Mouse (Mus musculus) gastrocnemius, adult 8-10 months (tissue): Measurements from ENCODE around the gene Il31. TPM values are rescaled to one million over a fixed set of nuclear protein-coding genes. Genes with fewer than 3 reads are reported as not detected.

Experiments used
- DNase-seq, 2 experiments: peaks; one replicate each; pipeline ENCODE4 v3.0.0; 2022; ENCODE audit warnings: low spot score in 2 of 2
- microRNA-seq: library from miRNA; unstranded; fragments of <30 nt; microRNA quantifications from one replicate; pipeline ENCODE4 v1.2.0, GENCODE M21; 2022
- total RNA-seq, 4 experiments: library from RNA; stranded (reverse); gene quantifications; 2 replicates each; pipeline ENCODE4 v1.2.4; 2022

The Il31 gene
- total RNA-seq, 4 experiments from 2014 or later = not detected

DNA sequence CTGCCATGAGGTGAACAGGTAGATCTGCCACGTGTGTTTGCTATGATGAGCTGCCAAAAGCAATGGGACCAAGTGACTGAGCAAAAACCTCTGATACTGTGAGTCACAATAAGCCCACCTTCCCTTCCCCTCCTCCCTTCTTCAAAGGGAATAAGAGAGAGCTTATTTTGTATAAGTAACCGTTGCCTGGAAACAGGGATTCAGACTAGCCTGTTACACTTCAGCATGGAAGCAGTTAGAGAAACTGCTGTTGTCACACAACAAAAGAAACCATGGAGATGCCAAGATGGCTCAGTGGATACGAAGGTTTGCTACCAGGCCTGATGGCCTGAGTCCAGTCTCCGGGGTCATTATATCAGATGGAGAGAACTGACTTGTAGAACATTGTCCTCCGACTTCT lies 15.5 kb downstream of the Il31 start:
- no peak for DNase-seq

DNA sequence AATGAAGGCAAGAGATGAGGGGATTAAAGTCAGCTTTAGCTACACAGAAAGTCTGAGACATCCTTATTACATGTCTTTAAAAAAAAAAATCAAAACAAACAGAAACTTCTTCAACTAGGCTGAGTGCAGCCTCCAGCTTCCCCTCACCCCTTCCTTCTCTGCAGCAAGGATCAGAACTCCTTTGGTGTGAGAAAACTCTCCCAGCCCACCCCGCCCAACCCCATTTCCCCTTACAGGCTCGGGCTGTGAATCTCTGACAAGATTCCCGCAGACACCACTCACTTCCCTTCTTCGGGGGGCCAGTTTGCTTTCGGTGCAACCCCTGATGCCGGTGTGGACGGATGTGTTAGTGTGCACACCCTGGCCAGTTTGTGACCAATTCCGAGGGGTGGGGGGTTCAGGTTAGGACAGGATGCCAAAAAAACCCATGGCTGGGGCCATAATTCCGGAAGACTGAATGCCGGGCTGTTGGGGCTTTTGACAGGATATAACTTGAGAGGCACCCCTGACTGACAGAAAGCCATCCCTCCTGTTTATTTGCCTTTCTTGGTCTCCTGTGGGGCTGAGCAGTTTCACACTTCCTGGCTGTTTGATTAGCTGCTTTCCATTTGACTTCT lies 18.4 kb downstream of the Il31 start:
- DNase-seq = no peak

DNA sequence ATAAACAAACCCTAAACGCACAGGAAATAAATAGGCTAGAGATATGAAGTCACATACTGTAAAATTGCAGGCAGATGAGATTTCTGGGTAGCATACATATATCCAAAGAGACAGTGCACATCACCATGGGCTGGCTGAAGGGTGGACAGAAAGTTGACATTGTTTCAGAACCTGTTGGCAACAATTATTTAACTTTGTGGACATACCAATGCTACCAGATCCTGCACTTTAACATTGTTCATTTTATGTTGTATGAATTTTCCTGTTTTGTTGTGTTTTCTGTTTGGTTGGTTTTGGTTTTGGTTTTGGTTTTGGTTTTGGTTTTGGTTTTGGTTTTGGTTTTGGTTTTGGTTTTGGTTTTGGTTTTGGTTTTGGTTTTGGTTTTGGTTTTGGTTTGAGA lies 24.7 kb downstream of the Il31 start:
- DNase-seq = no peak

DNA sequence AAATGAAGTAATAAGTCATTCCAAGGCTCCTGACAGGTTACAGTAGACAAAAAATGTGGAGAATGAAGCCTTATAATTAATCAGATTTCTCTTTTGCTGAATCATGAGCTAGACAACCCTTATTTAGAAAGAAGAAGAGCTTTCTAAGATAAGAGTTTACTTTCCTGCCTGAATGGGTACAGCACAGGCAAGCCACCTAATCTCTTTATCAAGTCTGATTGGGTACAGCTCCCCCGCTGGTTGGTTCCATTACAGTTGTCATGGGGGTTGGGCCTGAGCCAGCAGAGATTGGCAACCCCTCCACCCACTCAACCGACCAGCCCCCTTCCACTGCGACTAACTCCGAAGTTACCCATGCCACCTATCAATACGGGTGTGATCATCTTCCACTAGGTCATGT lies 27.9 kb downstream of the Il31 start:
- no peak for DNase-seq

- DNase-seq = no peak
Observed at GRCm38 (mm10) chr5:123451886-123452285, 37.4 kb downstream of the Il31 start.

GRCm38 (mm10) chr5:123444849-123445334 lies 44.4 kb downstream of the Il31 start:
- no peak for DNase-seq

DNA sequence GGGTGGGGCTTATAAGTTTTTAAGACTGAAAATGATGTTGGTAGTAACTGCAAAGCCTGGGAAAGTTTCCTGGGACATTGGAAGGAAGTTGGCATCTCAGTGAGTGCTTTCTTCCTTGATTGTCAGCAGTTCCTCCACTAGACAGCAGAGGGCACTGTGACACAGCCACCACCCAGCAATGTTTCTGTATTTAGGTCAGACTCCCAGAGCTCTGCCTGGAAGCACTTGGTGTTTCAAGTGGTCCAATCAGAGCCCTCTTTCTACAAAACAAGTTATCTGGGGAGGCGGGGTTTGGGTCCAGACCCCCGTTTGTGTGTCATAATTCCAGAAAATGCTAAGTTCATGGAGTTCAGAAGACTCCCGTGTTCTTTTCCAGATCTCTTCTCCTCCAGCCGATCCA lies 45.2 kb downstream of the Il31 start:
- DNase-seq = peak; percentile 61 to 71

GRCm38 (mm10) chr5:123442283-123442682 lies 47.0 kb downstream of the Il31 start:
- DNase-seq = no peak

- no peak for DNase-seq
Observed at GRCm38 (mm10) chr5:123440664-123441063, 48.6 kb downstream of the Il31 start.

DNA sequence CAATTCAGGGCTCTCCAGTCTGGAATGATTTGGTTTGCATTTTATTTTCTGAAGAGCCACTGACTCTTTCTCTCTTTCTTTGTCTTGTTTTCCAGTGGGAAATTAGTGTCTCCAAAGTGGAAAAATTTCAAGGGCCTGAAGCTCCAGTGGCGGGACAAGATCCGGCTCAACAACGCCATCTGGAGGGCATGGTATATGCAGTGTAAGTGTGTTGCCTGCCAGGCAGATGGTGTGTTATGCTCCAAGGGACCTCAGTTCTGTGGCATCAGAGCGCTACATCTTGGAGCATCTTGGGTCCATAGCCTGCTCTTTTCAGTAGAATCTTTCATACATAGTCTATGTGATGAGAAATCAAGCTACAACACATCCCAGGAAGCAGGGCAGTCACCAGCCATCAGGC lies 49.3 kb downstream of the Il31 start:
- DNase-seq = no peak

DNA sequence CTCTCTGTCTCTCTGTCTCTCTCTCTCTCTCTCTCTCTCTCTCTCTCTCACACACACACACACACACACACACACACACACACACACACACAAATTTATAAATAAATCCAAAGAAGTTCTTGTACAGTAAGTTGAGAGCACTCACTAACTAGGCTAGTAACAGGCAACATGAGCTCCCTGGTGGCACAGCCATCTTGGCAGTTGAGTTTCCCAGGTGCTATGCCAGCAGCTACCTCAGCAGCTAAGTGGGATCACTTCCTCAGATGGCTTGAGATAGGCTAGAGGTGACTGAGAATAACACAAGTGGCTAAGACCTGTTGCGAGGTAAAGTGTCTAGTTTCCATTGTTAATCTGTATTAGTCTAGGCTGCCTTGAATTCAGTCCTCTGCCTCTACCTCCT lies 50.0 kb downstream of the Il31 start:
- peak; percentile 52 to 73 for DNase-seq

DNA sequence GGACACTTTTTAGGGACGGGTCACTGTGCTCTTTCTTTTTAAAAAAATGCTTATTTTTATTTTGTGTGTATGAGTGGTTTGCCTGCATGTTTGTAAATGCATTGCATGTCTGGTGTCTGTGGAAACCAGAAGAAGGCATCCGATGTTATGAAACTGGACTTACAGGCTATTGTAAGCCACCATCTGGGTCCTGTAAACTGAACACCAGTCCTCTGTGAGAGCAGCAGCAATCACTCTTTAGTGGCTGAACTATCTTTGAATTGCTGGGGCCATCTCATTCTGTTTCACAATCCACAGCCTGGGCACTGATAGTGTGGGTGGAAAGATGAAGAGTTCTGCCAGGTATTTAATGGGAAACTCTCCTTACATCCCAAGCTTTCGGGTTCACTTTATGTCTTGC lies 50.9 kb downstream of the Il31 start:
- DNase-seq = no peak

- peak in 1 of 2 experiments; percentile 32 for DNase-seq
Observed at GRCm38 (mm10) chr5:123436780-123437175, 52.5 kb downstream of the Il31 start.

- DNase-seq = no peak
Observed at GRCm38 (mm10) chr5:123436071-123436779, 53.1 kb downstream of the Il31 start.

DNA sequence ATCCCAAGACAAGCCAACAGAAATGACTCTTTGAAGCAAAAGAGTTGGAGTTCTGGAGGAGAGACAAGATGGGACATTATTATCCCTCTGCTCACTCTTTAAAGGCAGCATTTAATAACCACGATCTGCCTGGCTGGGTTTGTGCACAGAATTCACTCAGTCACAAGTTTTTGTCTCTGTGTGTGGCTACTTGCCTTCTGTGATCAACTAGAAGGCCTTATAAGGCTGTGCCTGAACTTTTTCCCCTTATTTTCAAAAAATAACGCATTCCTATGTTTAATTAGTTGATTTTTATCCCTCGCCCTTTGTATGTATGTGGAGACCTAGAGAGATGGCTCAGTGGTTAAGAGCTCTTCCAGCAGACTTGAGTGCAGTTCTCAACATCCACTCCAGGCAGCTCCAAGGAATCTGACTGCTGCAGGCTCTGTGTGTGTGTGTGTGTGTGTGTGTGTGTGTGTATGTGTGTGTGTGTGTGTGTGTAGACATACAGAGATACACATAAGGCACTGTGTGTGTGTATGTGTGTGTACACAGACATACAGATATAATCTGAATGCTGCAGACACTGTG lies 56.9 kb downstream of the Il31 start:
- no peak for DNase-seq

DNA sequence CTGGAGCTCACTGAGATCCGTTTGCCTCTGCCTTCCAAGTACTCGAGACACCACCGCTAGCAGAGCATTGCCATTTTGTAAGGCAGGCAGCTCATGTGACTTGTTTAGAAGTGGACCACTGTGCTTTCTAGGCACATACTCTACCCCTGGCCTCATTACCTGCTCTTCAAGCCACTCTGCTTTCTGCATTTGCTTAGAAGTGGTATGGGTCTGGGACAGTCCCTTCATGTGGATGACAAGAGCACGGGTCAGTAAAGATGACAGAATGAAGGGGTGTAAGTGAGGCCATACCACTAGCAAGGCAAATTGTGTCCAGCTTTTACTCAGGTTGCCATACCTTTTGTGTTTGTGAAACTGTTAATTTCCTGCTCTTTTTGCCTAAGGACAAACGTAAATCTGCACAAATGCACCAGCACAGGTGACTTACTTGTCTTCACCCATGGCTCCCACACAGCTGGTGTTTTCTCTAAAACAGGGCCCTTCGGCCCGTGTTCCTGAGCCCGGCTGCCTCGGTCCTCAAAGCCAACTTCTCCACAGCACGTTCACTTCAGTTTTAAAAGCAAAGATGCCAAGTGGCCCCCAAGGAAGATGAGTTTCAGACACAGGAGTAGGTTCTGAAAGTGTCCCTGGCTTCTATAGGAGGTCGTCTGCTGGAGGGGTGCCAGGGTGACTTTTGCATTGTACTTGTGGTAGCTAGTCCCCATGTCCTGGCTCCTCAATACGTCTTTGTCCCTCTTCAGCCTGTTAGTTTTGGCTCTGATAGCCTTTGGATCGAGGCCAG lies 57.6 kb downstream of the Il31 start:
- peak; percentile 35 to 51 for DNase-seq

Small RNA genes lying within 50 kb of the gene (microRNA-seq; reads per million reads assigned to microRNA genes)
- not detected for gene Mir7647

Other genes with a start within 250 kb of the Il31 start
- gene Wdr66, start 237.4 kb downstream of the Il31 start, total RNA-seq = 1 to 10 TPM in 3 of 4 experiments, under 1 TPM in 1; 0.76 to 1.8 (median 1.2) TPM
- 1 to 10 TPM; 7.3 to 9.6 (median 7.9) TPM for gene Bcl7a, start 145.7 kb downstream of the Il31 start, total RNA-seq
- gene Mlxip, start 94.7 kb downstream of the Il31 start, total RNA-seq = 10 to 100 TPM; 62.2 to 81.0 (median 63.8) TPM
- gene Lrrc43, start 184 bp downstream of the Il31 start, total RNA-seq = not detected
- not detected for gene B3gnt4, start 21.0 kb upstream of the Il31 start, total RNA-seq
- gene Diablo, start 34.7 kb upstream of the Il31 start, total RNA-seq = 10 to 100 TPM; 37.0 to 44.9 (median 41.6) TPM
- gene Gm49027, start 36.0 kb upstream of the Il31 start, total RNA-seq = not detected
- gene Vps33a, start 83.5 kb upstream of the Il31 start, total RNA-seq = 10 to 100 TPM; 35.1 to 44.4 (median 38.9) TPM
- 100 to 1,000 TPM; 341 to 375 (median 357) TPM for gene Clip1, start 195.1 kb upstream of the Il31 start, total RNA-seq
- gene Zcchc8, start 231.6 kb upstream of the Il31 start, total RNA-seq = 10 to 100 TPM in 3 of 4 experiments, 1 to 10 TPM in 1; 10.0 to 15.4 (median 11.6) TPM